Mouse (Mus musculus) hematopoietic multipotent progenitor cell, adult 10-12 weeks (in vitro differentiated cells): ENCODE results near the gene Iffo1. TPM values are rescaled to one million over a fixed set of nuclear protein-coding genes. Genes with fewer than 3 reads are reported as not detected.

Source experiments
- polyA plus RNA-seq: library from polyadenylated mRNA; stranded (reverse); fragments of >175 nt; gene quantifications from 2 replicates; pipeline ENCODE4 v1.2.3, GENCODE M21; 2012; ENCODE audit warnings: low replicate concordance

Iffo1 gene
- polyA plus RNA-seq, result 54.7 and 135 TPM in 2 replicates

GRCm38 (mm10) chr6:125145001-125145400 lies at the start of gene Iffo1:
Gene Iffo1, plus strand, starts transcription at chr6:125145241.

DNA sequence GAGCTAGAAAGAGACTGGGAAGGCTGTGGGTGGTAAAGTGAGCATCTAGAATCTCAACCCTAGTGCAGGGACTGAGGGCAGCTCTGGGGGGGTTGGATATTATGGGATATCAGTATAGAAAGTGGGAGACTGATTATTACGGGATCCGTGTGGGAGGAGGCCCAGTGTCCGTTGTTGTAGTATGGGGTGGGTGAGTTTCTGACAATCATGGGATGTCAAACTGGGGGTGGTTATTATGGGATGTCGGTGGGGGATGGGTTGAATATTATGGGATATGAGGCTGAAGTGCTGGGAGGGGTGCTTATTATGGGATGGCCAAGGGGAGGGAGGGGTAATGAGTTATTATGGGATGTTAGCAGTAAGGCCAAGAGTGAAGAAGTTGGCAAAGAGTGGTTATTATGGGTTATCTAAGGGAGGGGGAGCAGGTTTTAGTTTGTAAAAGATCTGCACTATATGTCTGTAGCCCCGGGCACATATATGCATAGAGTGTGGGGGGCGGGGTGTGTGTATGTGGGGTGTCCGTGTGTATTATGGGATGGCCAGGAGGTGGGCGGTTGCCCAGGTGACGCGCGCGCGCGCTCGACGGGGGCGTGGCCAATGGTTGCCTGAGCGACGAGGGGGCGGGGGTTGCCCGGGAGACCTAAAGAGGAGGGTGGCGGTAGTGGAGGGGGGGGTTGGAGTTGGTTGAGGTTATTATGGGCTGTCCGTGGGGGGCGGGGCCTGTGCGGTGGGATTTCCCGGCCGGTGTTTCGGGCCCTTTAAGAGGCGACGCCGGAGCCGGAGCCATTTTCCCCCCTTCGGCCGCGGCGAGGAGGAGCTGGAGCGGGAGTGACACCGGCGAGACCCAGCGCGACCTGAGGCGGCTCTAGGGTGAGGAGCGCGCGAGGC lies 49.4 kb upstream of the Iffo1 start, which contains the start of gene Chd4:
TSS of gene Chd4 (plus strand) at position 591 of the 888 bp plus-strand sequence.

DNA sequence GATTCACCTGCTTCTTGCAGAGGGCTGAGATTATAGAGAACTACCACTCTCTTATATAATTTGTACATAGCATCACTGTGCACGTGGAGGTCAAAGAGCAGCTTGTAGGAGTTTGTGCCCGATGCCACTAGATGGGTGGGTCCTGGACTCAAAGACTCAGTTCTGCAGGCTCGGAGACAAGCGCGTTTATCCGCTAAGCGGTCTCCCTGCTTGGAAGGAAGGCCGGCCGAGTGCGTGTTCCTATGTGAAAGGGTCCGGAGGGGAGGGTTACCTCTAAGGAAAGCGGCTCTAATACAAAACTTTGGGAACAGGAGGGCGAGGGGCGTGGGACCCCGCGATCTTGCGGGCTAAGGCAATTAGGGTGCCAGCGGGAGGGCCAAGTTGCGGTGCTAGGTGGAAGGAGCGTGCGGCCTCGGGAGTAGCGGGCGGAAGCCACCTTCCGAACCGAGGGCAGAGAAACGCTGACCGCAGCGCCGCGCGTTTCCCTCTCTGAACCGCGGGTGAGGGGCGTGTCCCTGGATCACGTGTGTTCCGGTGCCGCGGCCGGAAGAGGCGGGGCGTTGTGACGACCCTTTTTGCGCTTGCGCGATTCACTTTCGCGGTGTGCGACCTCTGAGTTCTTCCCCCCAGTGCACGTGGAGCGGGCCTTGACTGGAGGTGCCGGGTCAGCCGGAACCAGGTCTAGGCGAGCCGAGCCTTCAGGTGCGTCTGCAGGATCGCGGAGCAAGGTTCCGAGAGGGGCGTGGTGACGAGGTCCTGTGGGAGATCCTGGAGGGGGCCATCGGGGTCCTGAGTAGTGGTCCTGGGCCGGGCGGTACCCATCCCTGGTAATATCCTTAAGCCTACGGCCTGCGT lies 13.5 kb upstream of the Iffo1 start, which contains the start of gene Nop2:
TSS of gene Nop2 (plus strand) at position 608 of the 855 bp plus-strand sequence.

DNA sequence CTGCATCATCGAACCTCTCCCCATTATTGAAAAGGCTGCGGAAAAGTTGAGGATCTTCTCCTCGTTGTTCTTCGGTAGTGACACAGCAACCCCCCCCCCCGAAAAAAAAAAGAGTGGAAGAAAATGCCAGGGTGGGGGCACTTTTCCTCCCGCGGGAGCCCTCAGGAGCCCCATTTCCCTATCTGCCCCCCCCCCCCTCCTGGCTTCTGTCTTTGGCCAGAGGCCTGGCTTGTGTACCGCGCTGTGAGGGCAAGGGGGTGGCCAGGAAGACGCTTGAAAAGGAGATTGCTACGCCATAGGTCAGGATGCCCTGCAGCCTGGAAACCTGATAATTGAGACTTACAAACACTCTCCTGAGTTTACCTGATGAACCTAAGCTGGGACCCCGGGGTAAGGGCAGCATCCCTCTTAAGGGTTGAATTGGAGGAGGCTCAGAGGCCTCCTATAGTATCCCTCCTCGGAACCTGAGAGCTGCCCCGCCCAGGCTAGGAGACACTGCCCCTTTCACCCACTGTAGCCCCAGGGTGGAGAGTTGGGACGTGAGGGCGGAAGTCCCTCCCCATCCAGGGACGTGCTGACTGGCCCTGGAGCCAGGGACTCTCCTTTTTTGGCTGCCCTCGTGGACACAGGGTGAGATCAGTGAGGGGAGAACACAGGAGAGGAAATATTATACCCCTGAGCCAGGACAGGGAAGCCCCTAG lies 21.2 kb downstream of the Iffo1 start, which contains the start of gene Gapdh:
TSS of gene Gapdh (minus strand) at position 417 of the 701 bp plus-strand sequence.

GRCm38 (mm10) chr6:125191332-125192015 lies 46.4 kb downstream of the Iffo1 start, which contains the start of the genes Ncapd2 and Mrpl51:
Gene Ncapd2, minus strand, starts transcription at chr6:125191701.
Gene Mrpl51, plus strand, starts transcription at chr6:125191801.

Other genes starting within 250 kb of the Iffo1 start
- 17.4 and 27.6 TPM in 2 replicates for gene Lag3, start 233.5 kb upstream of the Iffo1 start, polyA plus RNA-seq
- gene Ptms, start 225.1 kb upstream of the Iffo1 start, polyA plus RNA-seq, result 543 and 1,849 TPM in 2 replicates
- gene Mlf2, start 213.9 kb upstream of the Iffo1 start, polyA plus RNA-seq, result 148 and 194 TPM in 2 replicates
- 29.0 and 55.9 TPM in 2 replicates for gene Cops7a, start 179.7 kb upstream of the Iffo1 start, polyA plus RNA-seq
- 51.0 and 101 TPM in 2 replicates for gene Pianp, start 148.5 kb upstream of the Iffo1 start, polyA plus RNA-seq
- 50.8 and 78.9 TPM in 2 replicates for gene Zfp384, start 136.1 kb upstream of the Iffo1 start, polyA plus RNA-seq
- 19.0 and 38.5 TPM in 2 replicates for gene Ing4, start 105.5 kb upstream of the Iffo1 start, polyA plus RNA-seq
- gene Acrbp, start 95.6 kb upstream of the Iffo1 start, polyA plus RNA-seq, result 22.0 and 22.1 TPM in 2 replicates
- 8.6 and 15.2 TPM in 2 replicates for gene Lpar5, start 77.3 kb upstream of the Iffo1 start, polyA plus RNA-seq
- gene Chd4, start 49.3 kb upstream of the Iffo1 start, polyA plus RNA-seq, result 130 and 203 TPM in 2 replicates
- 11.4 and 27.6 TPM in 2 replicates for gene Nop2, start 13.3 kb upstream of the Iffo1 start, polyA plus RNA-seq
- gene Gapdh, start 21.2 kb downstream of the Iffo1 start, polyA plus RNA-seq, result 267 and 2,413 TPM in 2 replicates
- 31.3 and 49.7 TPM in 2 replicates for gene Ncapd2, start 46.5 kb downstream of the Iffo1 start, polyA plus RNA-seq
- gene Mrpl51, start 46.6 kb downstream of the Iffo1 start, polyA plus RNA-seq, result 56.7 and 77.1 TPM in 2 replicates
- gene Vamp1, start 70.3 kb downstream of the Iffo1 start, polyA plus RNA-seq, result 14.4 and 28.4 TPM in 2 replicates
- gene Tapbpl, start 86.6 kb downstream of the Iffo1 start, polyA plus RNA-seq, result 35.1 and 36.7 TPM in 2 replicates
- gene Cd27, start 91.8 kb downstream of the Iffo1 start, polyA plus RNA-seq, result 43.0 and 105 TPM in 2 replicates
- not detected in 2 replicates for gene Tuba3a, start 140.8 kb downstream of the Iffo1 start, polyA plus RNA-seq
- 33.0 and 72.9 TPM in 2 replicates for gene Ltbr, start 168.6 kb downstream of the Iffo1 start, polyA plus RNA-seq
- gene Scnn1a, start 175.4 kb downstream of the Iffo1 start, polyA plus RNA-seq, result 3.3 and 15.9 TPM in 2 replicates
- 71.0 and 153 TPM in 2 replicates for gene Tnfrsf1a, start 204.1 kb downstream of the Iffo1 start, polyA plus RNA-seq
- 0.04 and 0.16 TPM in 2 replicates for gene Plekhg6, start 235.6 kb downstream of the Iffo1 start, polyA plus RNA-seq